Mouse (Mus musculus) neural tube, embryonic 11.5 days (tissue): Measurements from ENCODE around the gene Cxcl9. TPM values are rescaled to one million over a fixed set of nuclear protein-coding genes. Genes with fewer than 3 reads are reported as not detected.

Source experiments
- ATAC-seq: fragments of 200-750 bp; cut with Nextera tagmentation; 2 replicates; pipeline ENCODE4 v1.8.0; 2017; ENCODE audit warnings: moderate number of reproducible peaks, mild to moderate bottlenecking, moderate TSS enrichment, moderate library complexity; ENCODE audit not compliant: insufficient read depth, low FRiP score, low TSS enrichment
- DNase-seq: peaks from one replicate; pipeline ENCODE4 v3.0.0-alpha.2; 2015; ENCODE audit warnings: low spot score
- H3K27ac ChIP-seq: fragments of 300-500 bp; sonication (generic); 2 replicates; pipeline ENCODE4 v1.5.1; 2014; ENCODE audit warnings: low read depth, mild to moderate bottlenecking, low read length
- H3K27me3 ChIP-seq: fragments of 300-500 bp; sonication (generic); 2 replicates; pipeline ENCODE4 v1.6.1; 2014; ENCODE audit warnings: mild to moderate bottlenecking, low read length, mixed read lengths; ENCODE audit not compliant: control insufficient read depth, insufficient read depth
- H3K36me3 ChIP-seq: fragments of 300-500 bp; sonication (generic); 2 replicates; pipeline ENCODE4 v1.6.1; 2014; ENCODE audit warnings: mild to moderate bottlenecking, low read length, moderate library complexity, mixed read lengths; ENCODE audit not compliant: control insufficient read depth, insufficient read depth
- H3K4me1 ChIP-seq: fragments of 300-500 bp; sonication (generic); 2 replicates; pipeline ENCODE4 v1.6.1; 2014; ENCODE audit warnings: low read length, mixed read lengths; ENCODE audit not compliant: control insufficient read depth, insufficient read depth
- H3K4me2 ChIP-seq: fragments of 300-500 bp; sonication (generic); 2 replicates; pipeline ENCODE4 v1.6.1; 2014; ENCODE audit warnings: low read depth, mild to moderate bottlenecking, moderate library complexity
- H3K4me3 ChIP-seq: fragments of 300-500 bp; sonication (generic); 2 replicates; pipeline ENCODE4 v1.5.1; 2014; ENCODE audit warnings: low read depth, low read length
- H3K9ac ChIP-seq: fragments of 300-500 bp; sonication (generic); 2 replicates; pipeline ENCODE4 v1.6.1; 2014; ENCODE audit warnings: mild to moderate bottlenecking, low read length
- H3K9me3 ChIP-seq: fragments of 300-500 bp; sonication (generic); 2 replicates; pipeline ENCODE4 v1.6.1; 2016; ENCODE audit warnings: low read length; ENCODE audit not compliant: control insufficient read depth
- WGBS: fragments of 180-500 bp; shearing (Covaris S2); extraction: QIAGEN DNeasy Blood & Tissue Kit; methylation state at CpG from one replicate; pipeline ENCODE4 v1.1.7; 2014; 5-methylcytosine and 5-hydroxymethylcytosine counted together
- polyA plus RNA-seq: library from polyadenylated mRNA; unstranded; fragments of >200 nt; fragmentation: Nextera tagmentation; extraction: Ambion mirVana; gene quantifications from 2 replicates; pipeline ENCODE4 v1.2.1, GENCODE M21; 2014

Cxcl9 gene
- polyA plus RNA-seq, 1 experiment from 2014 or later: not detected

GRCm38 (mm10) chr5:92369151-92369994, 41.5 kb upstream of the Cxcl9 start:
- ATAC-seq: peak; percentile 84
- no peak overlapping the region for H3K27ac ChIP-seq
- no peaks in the 10 kb centered on the region for H3K9me3 ChIP-seq
- no peaks in the 10 kb centered on the region for H3K4me1 ChIP-seq
- H3K9ac ChIP-seq: no peak overlapping the region
- H3K4me3 ChIP-seq: no peak overlapping the region
- peak; percentile 51 for DNase-seq
- no peaks in the 10 kb centered on the region for H3K36me3 ChIP-seq
- H3K27me3 ChIP-seq: no peaks in the 10 kb centered on the region
- H3K4me2 ChIP-seq: no peak overlapping the region
- WGBS: 75% methylated on average over 13 of the region's 13 CpGs

GRCm38 (mm10) chr5:92368392-92368791, 40.5 kb upstream of the Cxcl9 start:
- no peak overlapping the region for H3K9ac ChIP-seq
- H3K9me3 ChIP-seq: no peaks in the 10 kb centered on the region
- no peak overlapping the region for H3K4me3 ChIP-seq
- ATAC-seq (no peak), DNase-seq (no peak)
- no peak overlapping the region for H3K27ac ChIP-seq
- H3K36me3 ChIP-seq: no peaks in the 10 kb centered on the region
- no peak overlapping the region for H3K4me2 ChIP-seq
- H3K4me1 ChIP-seq: no peaks in the 10 kb centered on the region
- H3K27me3 ChIP-seq: no peaks in the 10 kb centered on the region
- 79% methylated on average over 10 of the region's 10 CpGs for WGBS

DNA sequence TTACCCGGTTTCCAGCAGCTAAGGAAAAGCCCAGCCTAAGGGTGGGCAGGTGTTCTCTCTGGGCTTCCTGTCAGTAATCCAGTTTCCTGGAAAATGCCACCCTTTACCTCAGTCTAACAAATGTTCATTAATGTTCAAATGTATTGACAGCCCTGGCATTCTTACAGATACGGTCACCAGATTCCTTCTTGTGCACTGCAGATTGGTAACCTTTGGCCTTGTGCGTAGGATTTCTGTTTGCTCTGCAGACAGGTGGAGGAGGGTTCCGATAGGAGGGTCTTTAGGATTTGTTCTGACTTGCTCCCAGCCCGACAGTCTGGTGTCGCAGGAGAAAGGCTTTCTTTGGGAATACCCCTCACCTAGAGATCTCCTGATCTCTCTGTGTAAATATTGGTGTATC, 38.7 kb upstream of the Cxcl9 start:
- Histone ChIP-seq H3K4me1 (no peaks in the 10 kb centered on the region), H3K9ac (no peak overlapping the region), H3K27ac (no peak overlapping the region), H3K4me2 (no peak overlapping the region), H3K9me3 (no peaks in the 10 kb centered on the region), H3K27me3 (no peaks in the 10 kb centered on the region), H3K4me3 (no peak overlapping the region), H3K36me3 (no peaks in the 10 kb centered on the region)
- ATAC-seq (no peak), DNase-seq (no peak)
- 82% methylated on average over 6 of the region's 6 CpGs for WGBS

GRCm38 (mm10) chr5:92365146-92365705, 37.3 kb upstream of the Cxcl9 start:
- DNase-seq: no peak
- Histone ChIP-seq H3K4me3 (no peak overlapping the region), H3K9me3 (no peaks in the 10 kb centered on the region), H3K9ac (no peak overlapping the region), H3K4me2 (no peak overlapping the region), H3K27me3 (no peaks in the 10 kb centered on the region), H3K27ac (no peak overlapping the region), H3K36me3 (no peaks in the 10 kb centered on the region), H3K4me1 (no peaks in the 10 kb centered on the region)
- WGBS: 80% methylated on average over 11 of the region's 11 CpGs
- no peak for ATAC-seq

GRCm38 (mm10) chr5:92364011-92364410, 36.1 kb upstream of the Cxcl9 start:
- ATAC-seq: no peak
- no peak overlapping the region for H3K4me2 ChIP-seq
- H3K27me3 ChIP-seq: no peaks in the 10 kb centered on the region
- H3K9ac ChIP-seq: no peak overlapping the region
- H3K4me1 ChIP-seq: no peaks in the 10 kb centered on the region
- H3K36me3 ChIP-seq: no peaks in the 10 kb centered on the region
- no peak overlapping the region for H3K4me3 ChIP-seq
- WGBS: 89% methylated on average over 5 of the region's 5 CpGs
- H3K27ac ChIP-seq: no peak overlapping the region
- no peaks in the 10 kb centered on the region for H3K9me3 ChIP-seq
- DNase-seq: no peak

- ATAC-seq: no peak
- Histone ChIP-seq H3K4me3 (no peak overlapping the region), H3K9ac (no peak overlapping the region), H3K27ac (no peak overlapping the region), H3K27me3 (no peaks in the 10 kb centered on the region), H3K4me1 (no peaks in the 10 kb centered on the region), H3K4me2 (no peak overlapping the region), H3K36me3 (no peaks in the 10 kb centered on the region), H3K9me3 (no peaks in the 10 kb centered on the region)
- no peak for DNase-seq
- WGBS: 3% methylated on average over 4 of the region's 4 CpGs
Observed at GRCm38 (mm10) chr5:92363179-92363578, 35.3 kb upstream of the Cxcl9 start.

GRCm38 (mm10) chr5:92358767-92359455, 31.0 kb upstream of the Cxcl9 start:
- WGBS: 79% methylated on average over 11 of the region's 11 CpGs
- H3K27me3 ChIP-seq: no peaks in the 10 kb centered on the region
- no peak for ATAC-seq
- H3K36me3 ChIP-seq: no peaks in the 10 kb centered on the region
- H3K27ac ChIP-seq: no peak overlapping the region
- no peak for DNase-seq
- H3K4me3 ChIP-seq: no peak overlapping the region
- no peaks in the 10 kb centered on the region for H3K9me3 ChIP-seq
- H3K9ac ChIP-seq: no peak overlapping the region
- no peaks in the 10 kb centered on the region for H3K4me1 ChIP-seq
- H3K4me2 ChIP-seq: no peak overlapping the region

- no peak overlapping the region for H3K4me2 ChIP-seq
- WGBS: 57% methylated on average over 12 of the region's 12 CpGs
- H3K4me1 ChIP-seq: no peaks in the 10 kb centered on the region
- H3K27me3 ChIP-seq: no peaks in the 10 kb centered on the region
- no peak for ATAC-seq
- no peaks in the 10 kb centered on the region for H3K9me3 ChIP-seq
- H3K27ac ChIP-seq: no peak overlapping the region
- H3K36me3 ChIP-seq: no peaks in the 10 kb centered on the region
- H3K9ac ChIP-seq: no peak overlapping the region
- H3K4me3 ChIP-seq: no peak overlapping the region
- DNase-seq: no peak
Observed at GRCm38 (mm10) chr5:92358033-92358432, 30.2 kb upstream of the Cxcl9 start.
